Mouse (Mus musculus): ENCODE results near the gene Ube2r2.

DNA sequence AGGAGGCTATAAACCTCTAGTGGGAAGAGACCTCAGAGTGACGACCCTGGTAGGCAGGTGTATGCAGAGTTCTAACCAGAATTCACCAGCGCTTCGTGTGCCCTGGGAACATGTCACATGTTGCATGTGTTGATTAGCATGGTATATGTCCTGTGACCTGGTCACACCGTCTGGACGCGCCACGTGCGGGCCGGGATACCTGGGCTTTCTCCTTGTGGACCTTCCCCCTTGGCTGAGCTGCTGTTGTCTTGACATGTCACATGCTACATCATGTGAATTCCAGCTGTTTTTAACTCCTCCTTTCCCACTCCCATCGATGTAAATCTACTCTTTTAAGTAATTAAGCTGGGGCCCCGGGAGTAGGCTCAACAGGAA lies 37.0 kb upstream of the Ube2r2 start:
- no peak for TF ChIP-seq GATA1 (IDR thresholded peaks at IDR 0.05; ENCODE audit: borderline replicate concordance, low read length)
- TF ChIP-seq CTCF (IDR thresholded peaks at IDR 0.05; ENCODE audit: low read depth, low read length) = no peak
- TF ChIP-seq GATA2 (IDR thresholded peaks at IDR 0.05; ENCODE audit: borderline replicate concordance, low read depth, low read length) = no peak
- TF ChIP-seq POLR2AphosphoS5 (IDR thresholded peaks at IDR 0.05; ENCODE audit: insufficient replicate concordance, low read depth, low read length) = no peak
- TF ChIP-seq TAL1 (conservative IDR thresholded peaks at IDR 0.05; ENCODE audit: low read depth, low read length) = no peak

All from G1E (cell line).